Mouse (Mus musculus) MEL (cell line): ENCODE measurements around the gene Katnb1.

Experiments used
- EP300 ChIP-seq, 2 experiments: IDR thresholded peaks; 2 replicates each; pipeline ENCODE4 v1.6.1; 2011; ENCODE audit warnings: improper control_type of control experiment in 2 of 2, low read length in 2 of 2, low read depth in 1 of 2, mild to moderate bottlenecking in 1 of 2
- ETS1 ChIP-seq: IDR thresholded peaks from 2 replicates; pipeline ENCODE4 v1.6.1; 2012; ENCODE audit warnings: low read depth, mild to moderate bottlenecking, inconsistent platforms, low read length, improper control_type of control experiment, moderate library complexity
- JUND ChIP-seq: IDR thresholded peaks from 2 replicates; pipeline ENCODE4 v1.6.1; 2011; ENCODE audit warnings: low read depth, mild to moderate bottlenecking, improper control_type of control experiment, low read length
- KAT2A ChIP-seq: conservative IDR thresholded peaks from 2 replicates; pipeline ENCODE4 v1.6.1; 2012; ENCODE audit warnings: low read depth, low read length, improper control_type of control experiment, inconsistent platforms
- MAX ChIP-seq: IDR thresholded peaks from 2 replicates; pipeline ENCODE4 v1.6.1; 2011; ENCODE audit warnings: low read length, improper control_type of control experiment
- MYB ChIP-seq: IDR thresholded peaks from 2 replicates; pipeline ENCODE4 v1.6.1; 2011; ENCODE audit warnings: mild to moderate bottlenecking, low read depth, low read length, improper control_type of control experiment
- NELFE ChIP-seq: IDR thresholded peaks from 2 replicates; pipeline ENCODE4 v1.6.1; 2011; ENCODE audit warnings: low read depth, low read length, improper control_type of control experiment
- POLR2A ChIP-seq, 2 experiments: IDR thresholded peaks; 2 replicates each; pipeline ENCODE4 v1.6.1; 2011 to 2012; ENCODE audit warnings: low read length in 2 of 2, mild to moderate bottlenecking in 2 of 2, control low read depth in 1 of 2, improper control_type of control experiment in 1 of 2, low read depth in 1 of 2, moderate library complexity in 1 of 2; ENCODE audit not compliant: control insufficient read depth in 1 of 2, insufficient read depth in 1 of 2, poor library complexity in 1 of 2
- ZKSCAN1 ChIP-seq: IDR thresholded peaks from 2 replicates; pipeline ENCODE4 v1.6.1; 2012; ENCODE audit warnings: low read depth, mild to moderate bottlenecking, inconsistent platforms, low read length, improper control_type of control experiment, moderate library complexity

DNA sequence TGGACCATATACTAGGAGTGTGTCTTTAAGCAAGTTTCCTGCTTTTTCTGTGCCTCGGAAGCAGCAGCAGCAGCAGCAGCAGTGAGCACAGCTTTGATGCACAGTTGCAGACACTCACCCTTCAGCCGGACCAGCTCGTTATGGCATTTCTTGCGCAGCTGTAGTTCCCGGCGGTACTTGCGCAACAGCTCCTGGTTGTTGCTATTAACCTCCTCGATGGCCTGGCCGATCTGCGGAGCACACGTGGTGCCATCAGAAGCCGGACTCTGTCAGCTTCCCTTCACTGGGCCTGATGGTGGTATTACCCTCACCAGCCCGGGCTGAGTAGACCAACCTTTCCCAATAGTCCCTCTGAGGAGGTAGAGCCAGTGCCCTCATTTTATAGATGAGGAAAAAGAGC lies 26.3 kb downstream of the Katnb1 start:
- TF ChIP-seq EP300 (IDR thresholded peaks at IDR 0.05; ENCODE audit: low read depth in 1 of 2, low read length in 2 of 2) (no peak), KAT2A (no peak), POLR2A (IDR thresholded peaks at IDR 0.05; ENCODE audit: control insufficient read depth in 1 of 2, insufficient read depth in 1 of 2, low read depth in 1 of 2, low read length in 2 of 2, poor library complexity in 1 of 2) (no peak), NELFE (no peak), JUND (no peak), MAX (no peak), MYB (no peak), ETS1 (no peak), ZKSCAN1 (no peak)
